Mouse (Mus musculus): Measurements from ENCODE around the gene Cttnbp2nl. TPM values are rescaled to one million over a fixed set of nuclear protein-coding genes. Genes with fewer than 3 reads are reported as not detected.

Cttnbp2nl gene
- total RNA-seq, 4 experiments from 2014 or later = 24.7 to 42.3 (median 34.1) TPM

GRCm38 (mm10) chr3:105016204-105016603 is 36.7 kb downstream of the Cttnbp2nl start:
- DNase-seq (ENCODE audit: low spot score in 2 of 2) = no peak

- DNase-seq (ENCODE audit: low spot score in 2 of 2) = no peak
These were observed 38.0 kb downstream of the Cttnbp2nl start for GRCm38 (mm10) chr3:105014908-105015307.

- no peak for DNase-seq (ENCODE audit: low spot score in 2 of 2)
These were observed 40.1 kb downstream of the Cttnbp2nl start for GRCm38 (mm10) chr3:105012696-105013313.

- no peak for DNase-seq (ENCODE audit: low spot score in 2 of 2)
These were observed 41.1 kb downstream of the Cttnbp2nl start for GRCm38 (mm10) chr3:105011883-105012282.

GRCm38 (mm10) chr3:105010681-105011339 is 42.1 kb downstream of the Cttnbp2nl start:
- DNase-seq (ENCODE audit: low spot score in 2 of 2) = no peak

GRCm38 (mm10) chr3:105008070-105008469 is 44.9 kb downstream of the Cttnbp2nl start:
- no peak for DNase-seq (ENCODE audit: low spot score in 2 of 2)

- DNase-seq (ENCODE audit: low spot score in 2 of 2) = no peak
These were observed 46.8 kb downstream of the Cttnbp2nl start for GRCm38 (mm10) chr3:105006101-105006500.

- no peak for DNase-seq (ENCODE audit: low spot score in 2 of 2)
These were observed 47.3 kb downstream of the Cttnbp2nl start for GRCm38 (mm10) chr3:105005561-105006065.

- DNase-seq (ENCODE audit: low spot score in 2 of 2) = no peak
These were observed 47.9 kb downstream of the Cttnbp2nl start for GRCm38 (mm10) chr3:105005011-105005410.

- peak; percentile 67 to 71 for DNase-seq (ENCODE audit: low spot score in 2 of 2)
These were observed 48.9 kb downstream of the Cttnbp2nl start for GRCm38 (mm10) chr3:105003960-105004463.

- no peak for DNase-seq (ENCODE audit: low spot score in 2 of 2)
These were observed 51.6 kb downstream of the Cttnbp2nl start for GRCm38 (mm10) chr3:105001374-105001773.

- DNase-seq (ENCODE audit: low spot score in 2 of 2) = no peak
These were observed 52.4 kb downstream of the Cttnbp2nl start for GRCm38 (mm10) chr3:105000561-105000960.

GRCm38 (mm10) chr3:104997563-104997962 is 55.4 kb downstream of the Cttnbp2nl start:
- no peak for DNase-seq (ENCODE audit: low spot score in 2 of 2)

- no peak for DNase-seq (ENCODE audit: low spot score in 2 of 2)
These were observed 57.2 kb downstream of the Cttnbp2nl start for GRCm38 (mm10) chr3:104995707-104996106.

GRCm38 (mm10) chr3:104994415-104994841 is 58.5 kb downstream of the Cttnbp2nl start:
- no peak for DNase-seq (ENCODE audit: low spot score in 2 of 2)

GRCm38 (mm10) chr3:104993800-104994199 is 59.1 kb downstream of the Cttnbp2nl start:
- DNase-seq (ENCODE audit: low spot score in 2 of 2) = peak; percentile 64 to 77

GRCm38 (mm10) chr3:104992709-104993388 is 60.1 kb downstream of the Cttnbp2nl start:
- DNase-seq (ENCODE audit: low spot score in 2 of 2) = peak; percentile 84 to 92

- DNase-seq (ENCODE audit: low spot score in 2 of 2) = no peak
These were observed 61.2 kb downstream of the Cttnbp2nl start for GRCm38 (mm10) chr3:104991703-104992102.

GRCm38 (mm10) chr3:104987884-104988283 is 65.1 kb downstream of the Cttnbp2nl start:
- DNase-seq (ENCODE audit: low spot score in 2 of 2) = no peak

- no peak for DNase-seq (ENCODE audit: low spot score in 2 of 2)
These were observed 73.2 kb downstream of the Cttnbp2nl start for GRCm38 (mm10) chr3:104979735-104980134.

- peak; percentile 63 to 81 for DNase-seq (ENCODE audit: low spot score in 2 of 2)
These were observed 85.2 kb downstream of the Cttnbp2nl start for GRCm38 (mm10) chr3:104967548-104968300.
